Mouse (Mus musculus) stomach, postnatal 0 days (tissue): ENCODE results near the gene Pde11a. TPM values are rescaled to one million over a fixed set of nuclear protein-coding genes. Genes with fewer than 3 reads are reported as not detected.
"Not testable (repeated sequence)": the region's sequence is repeated elsewhere in the genome, so short reads cannot be mapped to it uniquely, and the experiment has no call there.

Experiments used
- ATAC-seq: fragments of 200-750 bp; cut with Nextera tagmentation; 2 replicates; pipeline ENCODE4 v1.8.0; 2017; ENCODE audit not compliant: low FRiP score, low TSS enrichment
- DNase-seq: peaks from one replicate; pipeline ENCODE4 v3.0.0-alpha.2; 2016; ENCODE audit warnings: low spot score
- H3K27ac ChIP-seq: fragments of 300-500 bp; sonication (generic); replicated peaks from 2 replicates; pipeline ENCODE4 v1.5.1; 2014; ENCODE audit warnings: mild to moderate bottlenecking, control low read depth
- H3K27me3 ChIP-seq: fragments of 300-500 bp; sonication (generic); 2 replicates; pipeline ENCODE4 v1.6.1; 2014; ENCODE audit warnings: low read length; ENCODE audit not compliant: control insufficient read depth, insufficient read depth
- H3K36me3 ChIP-seq: fragments of 300-500 bp; sonication (generic); 2 replicates; pipeline ENCODE4 v1.6.1; 2014; ENCODE audit warnings: low read length, mixed read lengths; ENCODE audit not compliant: control insufficient read depth, insufficient read depth
- H3K4me1 ChIP-seq: fragments of 300-500 bp; sonication (generic); replicated peaks from 2 replicates; pipeline ENCODE4 v1.6.1; 2014; ENCODE audit warnings: antibody characterized with exemption; ENCODE audit not compliant: control insufficient read depth, insufficient read depth
- H3K4me2 ChIP-seq: fragments of 300-500 bp; sonication (generic); replicated peaks from 2 replicates; pipeline ENCODE4 v1.6.1; 2014; ENCODE audit warnings: low read depth, mild to moderate bottlenecking, control low read depth, moderate library complexity
- H3K4me3 ChIP-seq: fragments of 300-500 bp; sonication (generic); 2 replicates; pipeline ENCODE4 v1.5.1; 2014; ENCODE audit warnings: low read depth, low read length, control low read depth
- H3K9ac ChIP-seq: fragments of 300-500 bp; sonication (generic); 2 replicates; pipeline ENCODE4 v1.6.1; 2014; ENCODE audit warnings: mild to moderate bottlenecking, low read length, control low read depth, mixed read lengths
- H3K9me3 ChIP-seq: fragments of 300-500 bp; sonication (generic); 2 replicates; pipeline ENCODE4 v1.6.1; 2016; ENCODE audit warnings: low read length; ENCODE audit not compliant: control insufficient read depth
- CTCF ChIP-seq: IDR thresholded peaks from 2 replicates; pipeline ENCODE4 v1.5.1; 2016; ENCODE audit warnings: antibody characterized with exemption, low read depth, mild to moderate bottlenecking, moderate library complexity
- EP300 ChIP-seq: optimal IDR thresholded peaks from 2 replicates; pipeline ENCODE3; 2016; ENCODE audit warnings: antibody characterized with exemption
- WGBS: fragments of 180-500 bp; shearing (Covaris S2); extraction: QIAGEN DNeasy Blood & Tissue Kit; methylation state at CpG from one replicate; pipeline ENCODE4 v1.1.7; 2014; 5-methylcytosine and 5-hydroxymethylcytosine counted together
- polyA plus RNA-seq: library from polyadenylated mRNA; unstranded; fragments of >200 nt; fragmentation: Nextera tagmentation; extraction: Ambion mirVana; gene quantifications from 2 replicates; pipeline ENCODE4 v1.2.1, GENCODE M21; 2015

Gene Pde11a
- polyA plus RNA-seq, 1 experiment from 2014 or later, result 0.12 TPM

- not testable (repeated sequence) for H3K36me3 ChIP-seq, H3K4me2 ChIP-seq, DNase-seq, H3K4me1 ChIP-seq, H3K9me3 ChIP-seq, H3K27me3 ChIP-seq, H3K9ac ChIP-seq, H3K27ac ChIP-seq, H3K4me3 ChIP-seq
- WGBS, result 34% methylated on average over 19 of the region's 24 CpGs
- ATAC-seq, result peak; percentile 50
These were observed 360.7 kb downstream of the Pde11a start, which contains the start of gene Ttc30a2 for GRCm38 (mm10) chr2:75977752-75978368. Gene Ttc30a2 (minus strand): TSS chr2:75978170.

GRCm38 (mm10) chr2:75976070-75976469, 362.5 kb downstream of the Pde11a start:
- H3K4me2 ChIP-seq, DNase-seq, H3K27me3 ChIP-seq, H3K9ac ChIP-seq, H3K9me3 ChIP-seq, ATAC-seq, H3K4me3 ChIP-seq, H3K4me1 ChIP-seq, H3K36me3 ChIP-seq, H3K27ac ChIP-seq: not testable (repeated sequence)
- WGBS, result 72% methylated on average over 2 of the region's 2 CpGs

GRCm38 (mm10) chr2:75974131-75974530, 364.4 kb downstream of the Pde11a start:
- Histone ChIP-seq H3K9me3 (no peaks in the 10 kb centered on the region), H3K36me3 (no peaks in the 10 kb centered on the region), H3K9ac (no peak overlapping the region), H3K4me3 (no peak overlapping the region), H3K4me2 (no peak overlapping the region), H3K4me1 (no peaks in the 10 kb centered on the region), H3K27ac (no peak overlapping the region), H3K27me3 (no peaks in the 10 kb centered on the region)
- WGBS, result 65% methylated on average over 9 of the region's 9 CpGs
- ATAC-seq (no peak), DNase-seq (no peak)
- TF ChIP-seq CTCF, result no peak
- no peak for TF ChIP-seq EP300

- DNase-seq (peak; percentile 55), ATAC-seq (peak; percentile 48; the same call in 1 of the 2 replicates)
- no peaks in the 10 kb centered on the region for H3K9me3 ChIP-seq
- H3K36me3 ChIP-seq, result no peaks in the 10 kb centered on the region
- H3K27me3 ChIP-seq, result no peaks in the 10 kb centered on the region
- H3K27ac ChIP-seq, result no peak overlapping the region
- WGBS, result 12% methylated on average over 5 of the region's 5 CpGs
- peak overlapping the region; percentile 35; the same call in 1 of the 2 replicates for H3K9ac ChIP-seq
- H3K4me3 ChIP-seq, result no peak overlapping the region
- peak overlapping the region; percentile 55 for H3K4me2 ChIP-seq
- TF ChIP-seq EP300 (no peak), CTCF (peak; percentile 84)
- H3K4me1 ChIP-seq, result peaks cover 7% of the 10 kb centered on the region
These were observed 373.6 kb downstream of the Pde11a start for GRCm38 (mm10) chr2:75964972-75965371.

GRCm38 (mm10) chr2:75964512-75964911, 374.1 kb downstream of the Pde11a start:
- H3K4me1 ChIP-seq, result peaks cover 10% of the 10 kb centered on the region
- DNase-seq, result peak; percentile 83
- peak overlapping the region; percentile 55 for H3K4me2 ChIP-seq
- H3K9ac ChIP-seq, result peak overlapping the region; percentile 35; the same call in 1 of the 2 replicates
- TF ChIP-seq EP300 (no peak), CTCF (peak; percentile 79)
- 13% methylated on average over 14 of the region's 14 CpGs for WGBS
- H3K27ac ChIP-seq, result no peak overlapping the region
- ATAC-seq, result peak; percentile 78
- H3K4me3 ChIP-seq, result peak overlapping the region; percentile 11; the same call in 1 of the 2 replicates
- no peaks in the 10 kb centered on the region for H3K9me3 ChIP-seq
- H3K27me3 ChIP-seq, result no peaks in the 10 kb centered on the region
- no peaks in the 10 kb centered on the region for H3K36me3 ChIP-seq

- Histone ChIP-seq H3K27ac (0 out of 2 replicates have a peak overlapping the region, but pooled peaks have one; percentile 8), H3K27me3 (no peaks in the 10 kb centered on the region), H3K36me3 (no peaks in the 10 kb centered on the region), H3K4me1 (peaks cover 10% of the 10 kb centered on the region), H3K9ac (no peak overlapping the region), H3K4me2 (peak overlapping the region; percentile 55), H3K9me3 (no peaks in the 10 kb centered on the region), H3K4me3 (0 out of 2 replicates have a peak overlapping the region, but pooled peaks have one; percentile 11)
- TF ChIP-seq EP300 (no peak), CTCF (no peak)
- 55% methylated on average over 5 of the region's 5 CpGs for WGBS
- no peak for DNase-seq
- ATAC-seq, result 0 out of 2 replicates have a peak, but pooled peaks have one; percentile 47
These were observed 374.5 kb downstream of the Pde11a start for GRCm38 (mm10) chr2:75964051-75964450.
